Mouse (Mus musculus): ENCODE measurements around the gene Olfr1373.

Gene Olfr1373

GRCm38 (mm10) chr11:52106438-52106837, 38.9 kb downstream of the Olfr1373 start:
- no peak for DNase-seq (ENCODE audit: low spot score in 2 of 2)

- DNase-seq (ENCODE audit: low spot score in 2 of 2), result no peak
Observed at GRCm38 (mm10) chr11:52106037-52106436, 39.3 kb downstream of the Olfr1373 start.

GRCm38 (mm10) chr11:52105503-52105902, 39.8 kb downstream of the Olfr1373 start:
- no peak for DNase-seq (ENCODE audit: low spot score in 2 of 2)

- DNase-seq (ENCODE audit: low spot score in 2 of 2), result no peak
Observed at GRCm38 (mm10) chr11:52102977-52103376, 42.4 kb downstream of the Olfr1373 start.

GRCm38 (mm10) chr11:52099771-52100219, 45.5 kb downstream of the Olfr1373 start:
- DNase-seq (ENCODE audit: low spot score in 2 of 2), result no peak

- DNase-seq (ENCODE audit: low spot score in 2 of 2), result peak; percentile 75 to 82
Observed at GRCm38 (mm10) chr11:52099031-52099761, 46.1 kb downstream of the Olfr1373 start.

- peak; percentile 95 to 98 for DNase-seq (ENCODE audit: low spot score in 2 of 2)
Observed at GRCm38 (mm10) chr11:52098398-52098946, 46.9 kb downstream of the Olfr1373 start, which contains the start of gene Ppp2ca. Ppp2ca (plus strand) TSS chr11:52098681.

- no peak for DNase-seq (ENCODE audit: low spot score in 2 of 2)
Observed at GRCm38 (mm10) chr11:52097596-52097995, 47.7 kb downstream of the Olfr1373 start.

- no peak for DNase-seq (ENCODE audit: low spot score in 2 of 2)
Observed at GRCm38 (mm10) chr11:52097016-52097415, 48.3 kb downstream of the Olfr1373 start.

Data from spleen, postnatal 10 days (tissue).